Mouse (Mus musculus) hindbrain, embryonic 16.5 days (tissue): ENCODE measurements around the gene Ubtd1. TPM values are rescaled to one million over a fixed set of nuclear protein-coding genes. Genes with fewer than 3 reads are reported as not detected.
"Not testable (repeated sequence)": the region's sequence is repeated elsewhere in the genome, so short reads cannot be mapped to it uniquely, and the experiment has no call there.

ENCODE experiments used
- ATAC-seq: fragments of 200-750 bp; cut with Nextera tagmentation; 2 replicates; pipeline ENCODE4 v1.8.0; 2017; ENCODE audit warnings: moderate TSS enrichment, moderate library complexity
- H3K27ac ChIP-seq: fragments of 300-500 bp; sonication (generic); 2 replicates; pipeline ENCODE4 v1.5.1; 2014; ENCODE audit warnings: low read depth, mild to moderate bottlenecking, control low read depth, low read length, moderate library complexity
- H3K27me3 ChIP-seq: fragments of 300-500 bp; sonication (generic); replicated peaks from 2 replicates; pipeline ENCODE4 v1.6.1; 2014; ENCODE audit warnings: low read length; ENCODE audit not compliant: control insufficient read depth, insufficient read depth
- H3K36me3 ChIP-seq: fragments of 300-500 bp; sonication (generic); 2 replicates; pipeline ENCODE4 v1.6.1; 2014; ENCODE audit warnings: mild to moderate bottlenecking, low read length, moderate library complexity, mixed read lengths; ENCODE audit not compliant: control insufficient read depth, insufficient read depth
- H3K4me1 ChIP-seq: fragments of 300-500 bp; sonication (generic); 2 replicates; pipeline ENCODE4 v1.6.1; 2014; ENCODE audit warnings: low read depth, low read length; ENCODE audit not compliant: control insufficient read depth, insufficient read depth
- H3K4me2 ChIP-seq: fragments of 300-500 bp; sonication (generic); 2 replicates; pipeline ENCODE4 v1.6.1; 2014; ENCODE audit warnings: mild to moderate bottlenecking, low read length, control low read depth, moderate library complexity
- H3K4me3 ChIP-seq: fragments of 300-500 bp; sonication (generic); 2 replicates; pipeline ENCODE4 v1.5.1; 2014; ENCODE audit warnings: mild to moderate bottlenecking, low read length, control low read depth, moderate library complexity
- H3K9ac ChIP-seq: fragments of 300-500 bp; sonication (generic); 2 replicates; pipeline ENCODE4 v1.6.1; 2014; ENCODE audit warnings: low read depth, mild to moderate bottlenecking, control low read depth, low read length, moderate library complexity
- H3K9me3 ChIP-seq: fragments of 300-500 bp; sonication (generic); 2 replicates; pipeline ENCODE4 v1.6.1; 2014; ENCODE audit warnings: mild to moderate bottlenecking, low read length, moderate library complexity; ENCODE audit not compliant: control insufficient read depth
- WGBS: fragments of 180-500 bp; shearing (Covaris S2); extraction: QIAGEN DNeasy Blood & Tissue Kit; methylation state at CpG from one replicate; pipeline ENCODE4 v1.1.7; 2014; 5-methylcytosine and 5-hydroxymethylcytosine counted together
- polyA plus RNA-seq: library from polyadenylated mRNA; unstranded; fragments of >200 nt; fragmentation: Nextera tagmentation; extraction: Ambion mirVana; gene quantifications from 2 replicates; pipeline ENCODE4 v1.2.1, GENCODE M21; 2015

Gene Ubtd1
- polyA plus RNA-seq, 1 experiment from 2014 or later, result 13.4 TPM

GRCm38 (mm10) chr19:42079950-42080349, 98.4 kb downstream of the Ubtd1 start:
- Histone ChIP-seq H3K27ac (no peak overlapping the region), H3K9ac (no peak overlapping the region), H3K9me3 (no peaks in the 10 kb centered on the region), H3K4me3 (no peak overlapping the region), H3K27me3 (no peaks in the 10 kb centered on the region), H3K4me1 (no peaks in the 10 kb centered on the region), H3K4me2 (no peak overlapping the region), H3K36me3 (peaks cover 14% of the 10 kb centered on the region)
- 75% methylated on average over 5 of the region's 5 CpGs for WGBS
- no peak for ATAC-seq

GRCm38 (mm10) chr19:42080469-42080868, 98.9 kb downstream of the Ubtd1 start:
- Histone ChIP-seq H3K4me2 (no peak overlapping the region), H3K36me3 (peaks cover 9% of the 10 kb centered on the region), H3K27ac (no peak overlapping the region), H3K4me3 (no peak overlapping the region), H3K27me3 (no peaks in the 10 kb centered on the region), H3K4me1 (peaks cover 1% of the 10 kb centered on the region; the same call in 1 of the 2 replicates), H3K9me3 (no peaks in the 10 kb centered on the region), H3K9ac (no peak overlapping the region)
- WGBS, result 74% methylated on average over 11 of the region's 11 CpGs
- no peak for ATAC-seq

- H3K4me3 ChIP-seq, ATAC-seq, H3K36me3 ChIP-seq, H3K9me3 ChIP-seq, H3K4me1 ChIP-seq, H3K4me2 ChIP-seq, H3K9ac ChIP-seq, H3K27ac ChIP-seq, H3K27me3 ChIP-seq: not testable (repeated sequence)
- 98% methylated on average over 5 of the region's 5 CpGs for WGBS
Observed at GRCm38 (mm10) chr19:42081613-42082012, 100.0 kb downstream of the Ubtd1 start.

Other genes with a start within 250 kb of the Ubtd1 start
- 17.4 and 23.1 TPM in 2 replicates for gene Slit1, start 238.1 kb upstream of the Ubtd1 start, polyA plus RNA-seq
- gene Arhgap19, start 179.7 kb upstream of the Ubtd1 start, polyA plus RNA-seq, result 3.8 and 5.9 TPM in 2 replicates
- 18.2 and 19.6 TPM in 2 replicates for gene Frat1, start 151.8 kb upstream of the Ubtd1 start, polyA plus RNA-seq
- 4.3 and 4.6 TPM in 2 replicates for gene Frat2, start 133.6 kb upstream of the Ubtd1 start, polyA plus RNA-seq
- gene Rrp12, start 85.6 kb upstream of the Ubtd1 start, polyA plus RNA-seq, result 16.6 and 21.2 TPM in 2 replicates
- 619 and 637 TPM in 2 replicates for gene Pgam1, start 69.8 kb upstream of the Ubtd1 start, polyA plus RNA-seq
- gene Exosc1, start 48.3 kb upstream of the Ubtd1 start, polyA plus RNA-seq, result 52.4 and 55.9 TPM in 2 replicates
- gene Zdhhc16, start 48.3 kb upstream of the Ubtd1 start, polyA plus RNA-seq, result 91.3 and 91.4 TPM in 2 replicates
- gene Mms19, start 606 bp upstream of the Ubtd1 start, polyA plus RNA-seq, result 30.0 and 31.3 TPM in 2 replicates
- 1.1 and 1.5 TPM in 2 replicates for gene Ankrd2, start 54.2 kb downstream of the Ubtd1 start, polyA plus RNA-seq
- gene Hoga1, start 63.8 kb downstream of the Ubtd1 start, polyA plus RNA-seq, result 2.0 and 2.4 TPM in 2 replicates
- gene 4933411K16Rik, start 70.5 kb downstream of the Ubtd1 start, polyA plus RNA-seq, result not detected in 2 replicates
- gene Morn4, start 104.6 kb downstream of the Ubtd1 start, polyA plus RNA-seq, result 137 and 139 TPM in 2 replicates
- gene Pi4k2a, start 108.7 kb downstream of the Ubtd1 start, polyA plus RNA-seq, result 9.6 and 23.9 TPM in 2 replicates
- 12.2 and 12.6 TPM in 2 replicates for gene Avpi1, start 147.3 kb downstream of the Ubtd1 start, polyA plus RNA-seq
- 1.5 and 2.3 TPM in 2 replicates for gene Marveld1, start 165.6 kb downstream of the Ubtd1 start, polyA plus RNA-seq
- 56.4 and 62.4 TPM in 2 replicates for gene Zfyve27, start 182.2 kb downstream of the Ubtd1 start, polyA plus RNA-seq
- 2.7 and 3.5 TPM in 2 replicates for gene Sfrp5, start 220.5 kb downstream of the Ubtd1 start, polyA plus RNA-seq